Mouse (Mus musculus) retina, postnatal 1 day (tissue): ENCODE measurements around the gene Scrt2.

Source experiments
- DNase-seq: peaks from one replicate; pipeline ENCODE4 v3.0.0-alpha.2; 2012

Scrt2 gene

GRCm38 (mm10) chr2:152082456-152083285 lies 1.3 kb downstream of the Scrt2 start:
- DNase-seq = no peak

DNA sequence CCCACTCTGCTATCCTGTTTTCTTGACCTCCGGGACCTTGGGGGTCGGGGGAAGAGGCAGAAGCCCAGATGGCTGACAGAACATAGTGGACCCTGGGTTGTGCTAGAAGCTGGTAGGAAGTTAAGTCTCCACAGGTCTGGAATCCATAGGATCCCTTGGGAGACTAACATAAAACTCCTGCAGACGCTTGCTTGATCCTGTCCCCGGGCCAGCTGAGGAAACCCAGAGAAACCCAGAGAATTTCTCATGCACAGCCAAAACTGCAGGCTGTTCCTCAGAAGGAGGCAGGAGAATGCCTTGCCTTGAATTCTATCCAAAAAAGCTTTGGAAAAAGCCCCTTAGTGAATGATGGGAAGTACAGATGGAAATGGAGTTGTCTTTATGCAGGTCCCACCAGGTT lies 2.1 kb downstream of the Scrt2 start:
- no peak for DNase-seq

GRCm38 (mm10) chr2:152084298-152084697 lies 3.0 kb downstream of the Scrt2 start:
- DNase-seq = no peak

- DNase-seq = no peak
Observed at GRCm38 (mm10) chr2:152085414-152085813, 4.1 kb downstream of the Scrt2 start.

DNA sequence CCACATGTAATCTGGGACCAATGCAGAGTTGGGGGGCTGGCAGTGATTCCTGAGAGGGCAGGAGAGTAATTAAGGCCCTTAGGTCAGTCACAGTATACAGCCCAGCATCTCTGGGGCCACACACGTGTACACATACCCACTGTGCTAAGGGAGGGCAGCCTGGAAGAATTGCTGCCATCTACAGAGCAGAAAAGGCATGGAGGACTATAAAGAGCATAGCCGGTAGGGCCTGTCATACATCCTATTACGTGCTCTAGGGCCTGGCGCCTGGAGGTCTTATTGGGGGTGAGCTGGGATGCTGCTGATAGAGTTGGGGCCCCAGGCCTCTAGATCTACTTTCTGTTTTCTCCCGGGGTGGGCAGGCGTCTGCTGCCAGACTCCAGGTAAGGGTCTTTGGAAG lies 5.1 kb downstream of the Scrt2 start:
- no peak for DNase-seq

- peak; percentile 47 for DNase-seq
Observed at GRCm38 (mm10) chr2:152087111-152087510, 5.8 kb downstream of the Scrt2 start.

GRCm38 (mm10) chr2:152089078-152089477 lies 7.7 kb downstream of the Scrt2 start:
- DNase-seq = peak; percentile 79

DNA sequence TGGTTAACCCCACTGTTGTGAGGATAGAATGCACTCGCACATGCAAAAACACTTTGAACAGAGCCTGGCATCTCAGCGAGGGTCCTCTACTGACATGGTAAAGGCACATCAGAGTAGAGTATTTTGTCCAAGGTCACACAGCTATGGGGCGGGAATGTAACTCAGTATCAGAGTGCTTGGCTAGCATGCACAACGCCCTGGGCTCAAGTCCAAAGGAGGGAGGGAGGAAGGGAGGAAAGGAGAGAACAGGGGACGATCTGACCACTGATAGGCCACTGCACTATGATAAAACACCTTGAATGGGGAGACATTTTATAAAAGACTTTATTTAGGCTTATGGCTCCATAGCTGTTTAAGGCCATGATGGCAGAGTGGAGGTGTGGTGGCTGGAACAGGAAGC lies 8.3 kb downstream of the Scrt2 start:
- no peak for DNase-seq

DNA sequence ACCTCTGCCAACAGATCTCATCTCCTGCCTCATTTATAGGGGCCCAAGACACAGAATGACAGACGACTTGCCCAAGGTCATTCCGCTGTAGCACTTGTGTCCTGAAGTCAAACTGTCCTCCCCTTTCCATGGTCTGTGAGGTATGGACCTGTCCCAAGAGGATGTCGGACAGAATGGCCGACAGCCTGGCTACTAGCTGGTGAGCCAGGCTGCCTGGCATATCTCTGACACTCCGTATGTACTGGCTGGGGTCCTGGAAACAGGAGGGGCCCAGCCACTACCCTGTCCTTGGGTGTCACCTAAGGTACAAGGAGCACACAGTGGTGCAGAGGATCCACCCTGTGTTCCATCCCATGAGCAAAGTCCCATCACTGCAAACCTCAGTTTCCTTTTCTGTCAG lies 9.2 kb downstream of the Scrt2 start:
- no peak for DNase-seq

- DNase-seq = peak; percentile 56
Observed at GRCm38 (mm10) chr2:152091342-152092056, 10.2 kb downstream of the Scrt2 start.

- DNase-seq = peak; percentile 66
Observed at GRCm38 (mm10) chr2:152092927-152093326, 11.6 kb downstream of the Scrt2 start.

GRCm38 (mm10) chr2:152093356-152093792 lies 12.0 kb downstream of the Scrt2 start:
- peak; percentile 74 for DNase-seq

- DNase-seq = no peak
Observed at GRCm38 (mm10) chr2:152094856-152095545, 13.7 kb downstream of the Scrt2 start.

DNA sequence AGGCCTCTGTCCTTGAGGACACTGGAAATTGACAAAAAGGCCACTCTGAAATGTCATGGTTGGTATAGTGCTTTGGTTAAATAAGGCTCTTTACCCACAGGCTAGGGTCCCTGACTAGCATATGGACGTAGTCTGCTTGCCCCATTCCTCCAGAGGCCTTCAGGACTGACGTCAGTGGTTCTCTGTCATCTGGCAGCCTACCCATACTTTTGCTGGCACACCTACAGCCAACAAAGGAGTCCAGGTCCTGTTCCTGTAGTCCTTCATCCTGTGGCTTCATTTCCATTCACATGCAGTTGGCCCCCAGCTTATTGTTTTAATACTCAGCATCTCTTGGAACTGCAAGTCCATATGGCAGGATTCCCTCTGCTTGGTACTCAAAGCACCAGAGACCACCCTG lies 15.6 kb downstream of the Scrt2 start:
- DNase-seq = no peak

DNA sequence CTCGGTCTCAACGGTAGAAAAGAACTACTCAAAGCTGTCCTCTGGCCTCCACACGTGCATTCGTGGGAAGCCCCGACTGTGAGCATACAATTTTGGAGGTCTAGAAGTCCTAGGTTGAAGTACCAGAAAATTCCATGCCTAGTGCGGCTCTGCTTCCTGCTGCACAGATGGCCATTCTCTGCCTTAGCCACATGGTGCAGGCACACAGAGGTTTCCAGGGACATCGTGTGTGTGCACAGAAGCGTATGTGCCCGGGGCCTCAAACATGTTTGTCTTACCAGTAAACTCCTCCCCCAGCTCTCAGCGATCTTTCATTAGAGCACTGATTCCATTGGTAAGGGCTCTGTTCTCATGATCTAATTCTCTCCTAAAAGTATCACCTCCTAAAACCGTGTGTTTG lies 16.6 kb downstream of the Scrt2 start:
- DNase-seq = peak; percentile 61

- no peak for DNase-seq
Observed at GRCm38 (mm10) chr2:152099538-152099937, 18.2 kb downstream of the Scrt2 start.

GRCm38 (mm10) chr2:152101761-152102160 lies 20.4 kb downstream of the Scrt2 start:
- no peak for DNase-seq

DNA sequence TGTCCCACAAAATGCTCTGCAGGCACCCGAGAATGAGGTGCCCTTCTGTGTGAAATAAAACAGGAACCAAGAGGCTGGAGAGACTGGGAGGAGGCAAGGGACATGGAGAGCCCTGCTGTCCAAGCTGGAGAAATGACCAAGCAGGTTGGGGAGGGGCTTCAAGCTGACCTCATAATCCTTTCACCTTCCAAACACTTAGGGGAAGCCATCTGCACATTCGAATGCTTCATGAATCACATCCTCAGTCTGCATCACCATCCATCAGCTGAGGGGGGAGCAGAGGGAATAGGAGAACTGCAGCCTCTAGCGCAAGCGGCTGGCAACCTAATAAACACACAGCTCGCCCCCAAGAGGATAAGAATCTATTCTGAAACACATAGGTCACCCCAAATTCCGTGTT lies 21.0 kb downstream of the Scrt2 start:
- no peak for DNase-seq

GRCm38 (mm10) chr2:152104711-152105317 lies 23.5 kb downstream of the Scrt2 start:
- no peak for DNase-seq

- DNase-seq = peak; percentile 95
Observed at GRCm38 (mm10) chr2:152105318-152106224, 24.2 kb downstream of the Scrt2 start, which contains the start of gene Srxn1. TSS of gene Srxn1 (plus strand) at chr2:152105516.

- DNase-seq = no peak
Observed at GRCm38 (mm10) chr2:152106225-152106595, 24.9 kb downstream of the Scrt2 start.

GRCm38 (mm10) chr2:152106597-152106996 lies 25.3 kb downstream of the Scrt2 start:
- DNase-seq = no peak
